Mouse (Mus musculus) cortical plate, adult 2 months (tissue): ENCODE results near the gene Emp2. TPM values are rescaled to one million over a fixed set of nuclear protein-coding genes. Genes with fewer than 3 reads are reported as not detected.
A peak's percentile ranks its signal among the peaks of the same experiment; 100 is the strongest.

Source experiments
- H3K27ac ChIP-seq: fragments of 200-500 bp; 2 replicates; pipeline ENCODE4 v1.5.1; 2012; ENCODE audit warnings: low read length, control low read depth, inconsistent platforms; ENCODE audit not compliant: insufficient read depth
- H3K4me1 ChIP-seq: fragments of 200-500 bp; 2 replicates; pipeline ENCODE4 v1.6.1; 2011; ENCODE audit warnings: low read length; ENCODE audit not compliant: control insufficient read depth, insufficient read depth
- H3K4me3 ChIP-seq: fragments of 200-500 bp; 2 replicates; pipeline ENCODE4 v1.5.1; 2011; ENCODE audit warnings: mild to moderate bottlenecking, low read length, control low read depth; ENCODE audit not compliant: insufficient read depth
- CTCF ChIP-seq: fragments of 200-500 bp; IDR thresholded peaks from 2 replicates; pipeline ENCODE4 v1.5.1; 2011; ENCODE audit warnings: mild to moderate bottlenecking, control low read depth, low read length; ENCODE audit not compliant: insufficient read depth; ENCODE audit errors: extremely low read depth
- POLR2A ChIP-seq: fragments of 200-500 bp; IDR thresholded peaks from 2 replicates; pipeline ENCODE4 v1.6.1; 2011; ENCODE audit warnings: mild to moderate bottlenecking, low read length, control low read depth; ENCODE audit not compliant: insufficient read depth; ENCODE audit errors: extremely low read depth
- polyA plus RNA-seq: library from polyadenylated mRNA; depleted of rRNA; stranded (reverse); fragments of >200 nt; gene quantifications from 2 replicates; pipeline ENCODE4 v1.2.3, GENCODE M21; 2012; rRNA removed

The Emp2 gene
- polyA plus RNA-seq = 18.2 and 19.4 TPM in 2 replicates

GRCm38 (mm10) chr16:10313646-10314088 lies at the start of gene Emp2:
Emp2 (minus strand) TSS chr16:10313968.
- Histone ChIP-seq H3K4me1 (no peaks in the 10 kb centered on the region; the same call in 1 of the 2 replicates), H3K27ac (no peak within 1 kb of the TSS), H3K4me3 (peak within 1 kb of the TSS; percentile 44)
- no peak for TF ChIP-seq POLR2A
- TF ChIP-seq CTCF = no peak

DNA sequence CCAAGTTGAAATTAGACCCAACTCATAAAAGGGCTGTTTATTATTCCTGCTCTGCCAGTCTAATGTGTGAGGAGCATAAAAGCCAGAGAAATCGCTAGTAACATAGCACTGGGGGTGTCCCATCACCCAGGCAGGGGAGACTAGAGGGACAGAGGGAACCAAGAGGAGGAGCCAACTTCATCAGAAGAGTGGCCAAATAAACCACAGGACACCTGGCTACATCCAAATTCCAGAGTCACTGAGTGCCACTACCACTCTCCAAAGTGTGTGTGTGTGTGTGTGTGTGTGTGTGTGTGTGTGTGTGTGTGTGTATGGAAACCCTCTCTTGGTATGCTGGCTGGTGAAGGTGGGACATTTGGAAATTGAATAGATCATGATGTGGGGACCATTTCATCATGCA lies 49.3 kb upstream of the Emp2 start:
- TF ChIP-seq CTCF = no peak
- TF ChIP-seq POLR2A = no peak
- H3K4me1 ChIP-seq = no peaks in the 10 kb centered on the region; the same call in 1 of the 2 replicates
- H3K4me3 ChIP-seq = no peak overlapping the region
- no peak overlapping the region for H3K27ac ChIP-seq

DNA sequence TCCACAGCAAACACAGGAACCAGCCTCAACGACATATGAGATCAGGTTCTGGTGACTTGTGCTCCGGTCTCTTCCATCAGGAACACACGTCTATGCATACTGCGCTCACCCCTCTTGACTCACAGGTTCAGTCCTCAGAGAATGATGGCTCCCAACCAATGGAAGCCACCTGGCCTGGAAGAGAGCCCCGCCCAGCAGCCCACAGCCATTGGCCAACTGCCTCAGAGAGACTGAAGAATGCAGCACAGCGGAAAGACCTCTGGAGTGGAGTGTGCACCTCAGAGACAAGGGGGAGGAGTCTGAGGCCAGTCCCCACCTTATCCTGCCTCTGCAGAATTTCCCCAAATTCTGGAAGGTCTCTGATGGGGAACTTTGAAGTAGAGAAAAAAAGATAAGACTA lies 45.5 kb upstream of the Emp2 start:
- Histone ChIP-seq H3K27ac (no peak overlapping the region), H3K4me1 (no peaks in the 10 kb centered on the region; the same call in 1 of the 2 replicates), H3K4me3 (no peak overlapping the region)
- TF ChIP-seq CTCF (no peak), POLR2A (no peak)

- Histone ChIP-seq H3K27ac (no peak overlapping the region), H3K4me1 (no peaks in the 10 kb centered on the region; the same call in 1 of the 2 replicates), H3K4me3 (no peak overlapping the region)
- TF ChIP-seq CTCF (no peak), POLR2A (no peak)
These were observed 44.5 kb upstream of the Emp2 start for GRCm38 (mm10) chr16:10358010-10358934.

- no peak for TF ChIP-seq CTCF
- TF ChIP-seq POLR2A = no peak
- Histone ChIP-seq H3K4me3 (no peak overlapping the region), H3K4me1 (no peaks in the 10 kb centered on the region; the same call in 1 of the 2 replicates), H3K27ac (no peak overlapping the region)
These were observed 41.2 kb upstream of the Emp2 start for GRCm38 (mm10) chr16:10355004-10355403.

DNA sequence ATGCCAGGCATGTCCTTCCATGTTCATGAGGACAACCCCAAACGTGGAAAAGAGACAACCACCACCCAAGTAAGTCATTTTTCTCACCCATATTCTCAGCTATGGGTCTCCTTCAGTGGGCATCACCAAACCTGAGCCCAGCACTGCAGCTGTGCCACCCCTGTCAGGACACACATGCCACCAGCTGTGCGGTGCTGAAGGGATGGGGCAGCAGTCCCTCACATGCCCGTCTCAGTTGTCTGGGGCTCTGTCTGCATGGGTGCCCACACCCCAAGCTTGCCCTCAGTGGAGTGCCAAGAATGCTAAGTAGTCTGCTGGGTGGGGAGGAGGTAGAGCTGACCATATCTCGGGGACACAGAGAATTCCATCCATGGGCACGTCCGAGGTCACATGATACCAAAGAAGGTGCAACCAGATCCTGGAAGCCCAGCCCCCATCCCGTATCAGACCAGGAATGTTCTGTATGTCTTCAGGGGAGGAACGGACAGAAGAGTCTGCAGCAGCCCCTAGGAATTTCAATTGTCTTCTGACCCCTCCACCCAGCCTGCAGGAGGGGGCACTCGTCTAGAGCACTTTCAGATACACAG lies 37.4 kb upstream of the Emp2 start:
- TF ChIP-seq CTCF = no peak
- TF ChIP-seq POLR2A = no peak

DNA sequence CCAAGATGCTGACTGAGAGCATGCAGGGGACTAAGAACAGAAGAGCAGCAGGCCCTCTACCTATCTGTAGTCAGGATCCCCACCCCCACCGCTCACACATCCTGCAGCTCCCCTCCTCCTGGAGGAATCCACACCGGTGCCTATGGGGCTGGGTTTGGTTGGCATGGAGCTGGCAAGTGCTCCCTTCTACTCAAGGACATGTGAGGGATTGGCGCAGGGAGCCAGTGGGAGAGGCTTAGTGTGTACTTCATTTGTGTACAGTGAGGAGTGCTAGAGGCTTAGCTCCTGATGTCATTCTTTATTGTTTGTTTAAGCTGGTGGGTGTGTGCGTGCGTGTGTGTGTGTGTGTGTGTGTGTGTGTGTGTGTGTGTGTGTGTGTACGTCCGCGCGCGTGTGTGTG lies 36.1 kb upstream of the Emp2 start:
- TF ChIP-seq CTCF = no peak
- TF ChIP-seq POLR2A = no peak
- no peak overlapping the region for H3K4me3 ChIP-seq
- no peaks in the 10 kb centered on the region for H3K4me1 ChIP-seq
- H3K27ac ChIP-seq = no peak overlapping the region

More for the DNA sequence above, 37.4 kb upstream of the Emp2 start:
- H3K4me1 ChIP-seq = no peaks in the 10 kb centered on the region
- H3K4me3 ChIP-seq = no peak overlapping the region
- H3K27ac ChIP-seq = no peak overlapping the region

DNA sequence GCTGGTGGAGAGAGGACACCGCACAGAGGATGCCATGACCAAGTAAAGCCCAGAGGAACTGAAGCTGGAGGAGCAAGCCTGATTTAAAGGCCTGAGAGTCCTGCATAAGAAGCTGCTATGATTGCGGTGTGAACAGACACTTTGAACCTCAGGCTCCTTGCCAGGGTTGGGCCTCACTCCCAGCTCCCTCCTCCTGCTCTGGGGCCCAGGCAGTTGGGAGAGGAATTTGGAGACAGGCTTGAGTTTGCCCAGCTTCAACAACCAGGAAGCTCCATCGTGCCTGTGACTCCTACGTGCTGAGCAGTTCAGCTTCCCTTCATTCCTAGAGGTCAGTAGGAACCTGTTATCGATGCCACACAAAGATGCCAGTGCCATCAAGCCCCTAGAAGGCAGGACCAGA lies 35.7 kb upstream of the Emp2 start:
- Histone ChIP-seq H3K4me1 (no peaks in the 10 kb centered on the region), H3K27ac (no peak overlapping the region), H3K4me3 (no peak overlapping the region)
- no peak for TF ChIP-seq POLR2A

DNA sequence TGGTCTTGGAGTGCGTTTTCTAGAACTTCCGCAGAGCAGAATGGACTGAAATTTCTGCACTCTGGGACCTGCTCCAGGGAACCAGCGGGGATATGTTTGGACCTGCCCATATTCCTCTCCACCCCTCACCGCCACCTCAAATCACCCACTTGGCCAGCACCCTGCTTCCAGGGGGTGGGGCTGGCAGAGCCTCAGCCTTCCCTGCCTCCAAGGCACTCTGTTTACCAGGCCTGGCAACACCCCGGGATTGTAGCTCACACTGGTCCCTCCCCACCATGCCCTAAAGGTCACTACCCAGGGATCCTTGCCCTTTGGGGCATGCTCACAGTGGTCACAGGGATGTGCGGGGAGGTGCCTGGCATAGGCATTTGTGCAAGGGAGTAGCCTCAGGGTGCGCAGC lies 33.8 kb upstream of the Emp2 start:
- H3K27ac ChIP-seq = no peak overlapping the region
- H3K4me3 ChIP-seq = no peak overlapping the region
- TF ChIP-seq POLR2A = no peak
- TF ChIP-seq CTCF = no peak
- H3K4me1 ChIP-seq = no peaks in the 10 kb centered on the region
